Mouse (Mus musculus): ENCODE data around the gene Tmem39b. TPM values are rescaled to one million over a fixed set of nuclear protein-coding genes. Genes with fewer than 3 reads are reported as not detected.

Gene Tmem39b
- polyA plus RNA-seq, 1 experiment: 69.6 TPM

GRCm38 (mm10) chr4:129633852-129634251, 62.8 kb downstream of the Tmem39b start:
- H3K4me1 ChIP-seq (replicated peaks; ENCODE audit: control insufficient read depth, insufficient read depth, low read length): no peaks in the 10 kb centered on the region
- H3K27ac ChIP-seq (ENCODE audit: control insufficient read depth, insufficient read depth, low read length): no peak overlapping the region
- TF ChIP-seq CTCF (IDR thresholded peaks at IDR 0.05; ENCODE audit: borderline replicate concordance, control insufficient read depth, extremely low read depth, insufficient read depth, low read length, poor library complexity) (no peak), POLR2A (IDR thresholded peaks at IDR 0.05; ENCODE audit: control insufficient read depth, extremely low read depth, insufficient read depth, low read length, poor library complexity) (no peak)
- no peak overlapping the region for H3K4me3 ChIP-seq (ENCODE audit: control insufficient read depth, insufficient read depth, low read length)
- DNase-seq: no peak
- 95% methylated on average over 6 of the region's 6 CpGs for WGBS
- H3K27me3 ChIP-seq (ENCODE audit: control insufficient read depth, insufficient read depth, low read length): no peaks in the 10 kb centered on the region
- H3K36me3 ChIP-seq (ENCODE audit: control insufficient read depth, insufficient read depth, low read length): peaks cover 84% of the 10 kb centered on the region

DNA sequence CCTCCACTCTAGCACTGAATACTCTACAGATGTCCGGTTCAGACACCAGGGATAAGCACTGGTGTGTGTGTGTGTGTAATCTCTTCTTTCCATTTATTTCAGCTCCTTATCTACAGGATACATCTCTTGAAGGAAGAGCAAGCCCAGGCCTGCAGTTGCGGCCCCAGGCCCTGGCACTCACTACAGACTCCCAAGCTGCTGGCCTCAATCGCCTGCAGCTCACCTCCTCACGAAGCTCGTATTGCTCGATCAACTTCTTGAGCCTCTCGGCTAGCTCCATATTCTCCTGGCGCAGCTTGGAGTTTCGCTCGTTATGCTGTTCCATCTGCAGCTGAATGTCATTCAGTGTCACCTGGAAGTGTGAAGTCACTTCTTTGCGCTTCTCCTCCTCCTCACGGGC, 64.8 kb downstream of the Tmem39b start:
- Histone ChIP-seq H3K27ac (ENCODE audit: control insufficient read depth, insufficient read depth, low read length) (no peak overlapping the region), H3K4me1 (replicated peaks; ENCODE audit: control insufficient read depth, insufficient read depth, low read length) (no peaks in the 10 kb centered on the region), H3K27me3 (ENCODE audit: control insufficient read depth, insufficient read depth, low read length) (no peaks in the 10 kb centered on the region), H3K36me3 (ENCODE audit: control insufficient read depth, insufficient read depth, low read length) (peaks cover 83% of the 10 kb centered on the region), H3K4me3 (ENCODE audit: control insufficient read depth, insufficient read depth, low read length) (no peak overlapping the region)
- WGBS: 93% methylated on average over 12 of the region's 12 CpGs
- DNase-seq: no peak
- no peak for TF ChIP-seq CTCF (IDR thresholded peaks at IDR 0.05; ENCODE audit: borderline replicate concordance, control insufficient read depth, extremely low read depth, insufficient read depth, low read length, poor library complexity)
- TF ChIP-seq POLR2A (IDR thresholded peaks at IDR 0.05; ENCODE audit: control insufficient read depth, extremely low read depth, insufficient read depth, low read length, poor library complexity): no peak

GRCm38 (mm10) chr4:129630944-129631343, 65.7 kb downstream of the Tmem39b start:
- Histone ChIP-seq H3K36me3 (ENCODE audit: control insufficient read depth, insufficient read depth, low read length) (peaks cover 74% of the 10 kb centered on the region), H3K4me3 (ENCODE audit: control insufficient read depth, insufficient read depth, low read length) (no peak overlapping the region), H3K4me1 (replicated peaks; ENCODE audit: control insufficient read depth, insufficient read depth, low read length) (no peaks in the 10 kb centered on the region), H3K27me3 (ENCODE audit: control insufficient read depth, insufficient read depth, low read length) (no peaks in the 10 kb centered on the region), H3K27ac (ENCODE audit: control insufficient read depth, insufficient read depth, low read length) (no peak overlapping the region)
- DNase-seq: no peak
- WGBS: 91% methylated on average over 4 of the region's 4 CpGs
- TF ChIP-seq CTCF (IDR thresholded peaks at IDR 0.05; ENCODE audit: borderline replicate concordance, control insufficient read depth, extremely low read depth, insufficient read depth, low read length, poor library complexity) (no peak), POLR2A (IDR thresholded peaks at IDR 0.05; ENCODE audit: control insufficient read depth, extremely low read depth, insufficient read depth, low read length, poor library complexity) (no peak)

Other genes starting within 250 kb of the Tmem39b start
- gene Bsdc1, start 235.3 kb downstream of the Tmem39b start, polyA plus RNA-seq (2012; rRNA removed): 21.5 and 27.1 TPM in 2 replicates
- gene Tssk3, start 205.8 kb downstream of the Tmem39b start, polyA plus RNA-seq (2012; rRNA removed): not detected in 2 replicates
- 0.92 and 1.1 TPM in 2 replicates for gene Fam229a, start 205.6 kb downstream of the Tmem39b start, polyA plus RNA-seq (2012; rRNA removed)
- 152 and 190 TPM in 2 replicates for gene Marcksl1, start 183.3 kb downstream of the Tmem39b start, polyA plus RNA-seq (2012; rRNA removed)
- 198 and 201 TPM in 2 replicates for gene Hdac1, start 154.1 kb downstream of the Tmem39b start, polyA plus RNA-seq (2012; rRNA removed)
- gene Lck, start 123.2 kb downstream of the Tmem39b start, polyA plus RNA-seq (2012; rRNA removed): 1,584 and 1,845 TPM in 2 replicates
- gene Fam167b, start 118.3 kb downstream of the Tmem39b start, polyA plus RNA-seq (2012; rRNA removed): 2.6 and 3.0 TPM in 2 replicates
- gene Eif3i, start 96.2 kb downstream of the Tmem39b start, polyA plus RNA-seq (2012; rRNA removed): 331 and 350 TPM in 2 replicates
- 243 and 257 TPM in 2 replicates for gene Tmem234, start 96.2 kb downstream of the Tmem39b start, polyA plus RNA-seq (2012; rRNA removed)
- gene Dcdc2b, start 82.6 kb downstream of the Tmem39b start, polyA plus RNA-seq (2012; rRNA removed): 4.9 and 7.0 TPM in 2 replicates
- gene Iqcc, start 77.7 kb downstream of the Tmem39b start, polyA plus RNA-seq (2012; rRNA removed): 73.8 and 78.8 TPM in 2 replicates
- 34.8 and 35.3 TPM in 2 replicates for gene Ccdc28b, start 72.9 kb downstream of the Tmem39b start, polyA plus RNA-seq (2012; rRNA removed)
- gene Txlna, start 55.8 kb downstream of the Tmem39b start, polyA plus RNA-seq (2012; rRNA removed): 70.1 and 70.8 TPM in 2 replicates
- gene Kpna6, start 24.1 kb downstream of the Tmem39b start, polyA plus RNA-seq (2012; rRNA removed): 32.5 and 34.2 TPM in 2 replicates
- 126 and 209 TPM in 2 replicates for gene Khdrbs1, start 45.5 kb upstream of the Tmem39b start, polyA plus RNA-seq (2012; rRNA removed)
- 59.5 and 71.6 TPM in 2 replicates for gene Ptp4a2, start 114.4 kb upstream of the Tmem39b start, polyA plus RNA-seq (2012; rRNA removed)
- gene Spocd1, start 232.4 kb upstream of the Tmem39b start, polyA plus RNA-seq (2012; rRNA removed): 0.08 and 0.11 TPM in 2 replicates